Mouse (Mus musculus) embryonic facial prominence, embryonic 14.5 days (tissue): ENCODE results near the gene Galnt6. TPM values are rescaled to one million over a fixed set of nuclear protein-coding genes. Genes with fewer than 3 reads are reported as not detected.
A peak's percentile ranks its signal among the peaks of the same experiment; 100 is the strongest.

ENCODE experiments used
- ATAC-seq: fragments of 200-750 bp; cut with Nextera tagmentation; 2 replicates; pipeline ENCODE4 v1.8.0; 2017; ENCODE audit warnings: low read depth, moderate number of reproducible peaks, moderate TSS enrichment
- DNase-seq: peaks from one replicate; pipeline ENCODE4 v3.0.0-alpha.2; 2015; ENCODE audit warnings: low spot score
- H3K27ac ChIP-seq: fragments of 300-500 bp; sonication (generic); replicated peaks from 2 replicates; pipeline ENCODE4 v1.5.1; 2014; ENCODE audit warnings: low read depth, mild to moderate bottlenecking, low read length, moderate library complexity
- H3K27me3 ChIP-seq: fragments of 300-500 bp; sonication (generic); replicated peaks from 2 replicates; pipeline ENCODE4 v1.6.1; 2014; ENCODE audit warnings: low read length; ENCODE audit not compliant: control insufficient read depth, insufficient read depth
- H3K36me3 ChIP-seq: fragments of 300-500 bp; sonication (generic); 2 replicates; pipeline ENCODE4 v1.6.1; 2014; ENCODE audit warnings: low read length, mixed read lengths; ENCODE audit not compliant: control insufficient read depth, insufficient read depth
- H3K4me1 ChIP-seq: fragments of 300-500 bp; sonication (generic); 2 replicates; pipeline ENCODE4 v1.6.1; 2014; ENCODE audit warnings: antibody characterized with exemption, low read length; ENCODE audit not compliant: control insufficient read depth, insufficient read depth
- H3K4me2 ChIP-seq: fragments of 300-500 bp; sonication (generic); 2 replicates; pipeline ENCODE4 v1.6.1; 2014; ENCODE audit warnings: low read depth, mild to moderate bottlenecking, low read length, moderate library complexity, mixed read lengths
- H3K4me3 ChIP-seq: fragments of 300-500 bp; sonication (generic); 2 replicates; pipeline ENCODE4 v1.5.1; 2014; ENCODE audit warnings: low read depth, mild to moderate bottlenecking, low read length
- H3K9ac ChIP-seq: fragments of 300-500 bp; sonication (generic); 2 replicates; pipeline ENCODE4 v1.6.1; 2014; ENCODE audit warnings: low read depth, mild to moderate bottlenecking, low read length, moderate library complexity, mixed read lengths
- H3K9me3 ChIP-seq: fragments of 300-500 bp; sonication (generic); 2 replicates; pipeline ENCODE4 v1.6.1; 2016; ENCODE audit warnings: low read length; ENCODE audit not compliant: control insufficient read depth
- WGBS: fragments of 180-500 bp; shearing (Covaris S2); extraction: QIAGEN DNeasy Blood & Tissue Kit; methylation state at CpG from one replicate; pipeline ENCODE4 v1.1.7; 2014; 5-methylcytosine and 5-hydroxymethylcytosine counted together
- polyA plus RNA-seq: library from polyadenylated mRNA; unstranded; fragments of >200 nt; fragmentation: Nextera tagmentation; extraction: Ambion mirVana; gene quantifications from 2 replicates; pipeline ENCODE4 v1.2.1, GENCODE M21; 2014

The Galnt6 gene
- polyA plus RNA-seq, 1 experiment from 2014 or later: 2.1 TPM

DNA sequence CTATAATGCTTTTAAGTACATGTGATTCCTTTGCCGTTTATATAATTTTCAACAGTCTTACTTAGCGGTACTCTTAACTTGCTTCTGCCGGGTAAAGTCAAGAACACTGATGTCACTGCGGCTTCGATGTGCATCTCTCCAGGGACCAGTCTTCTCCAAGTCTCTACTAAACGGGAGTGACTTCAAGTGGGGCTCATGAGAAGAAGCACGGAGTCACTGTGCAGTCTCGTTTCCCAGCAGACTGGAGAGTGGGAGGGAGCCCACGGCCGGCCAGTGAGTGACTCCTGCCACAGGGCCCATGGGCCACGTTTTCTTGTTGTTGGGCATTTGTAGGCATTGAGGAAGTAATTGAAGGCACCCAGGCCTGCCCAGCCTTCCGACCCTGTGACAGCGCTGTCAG is 38.7 kb upstream of the Galnt6 start:
- Histone ChIP-seq H3K9ac (no peak overlapping the region), H3K4me1 (no peaks in the 10 kb centered on the region), H3K36me3 (no peaks in the 10 kb centered on the region), H3K4me3 (no peak overlapping the region), H3K4me2 (no peak overlapping the region), H3K9me3 (no peaks in the 10 kb centered on the region), H3K27ac (no peak overlapping the region), H3K27me3 (no peaks in the 10 kb centered on the region)
- ATAC-seq: no peak
- WGBS: 87% methylated on average over 13 of the region's 13 CpGs
- no peak for DNase-seq

DNA sequence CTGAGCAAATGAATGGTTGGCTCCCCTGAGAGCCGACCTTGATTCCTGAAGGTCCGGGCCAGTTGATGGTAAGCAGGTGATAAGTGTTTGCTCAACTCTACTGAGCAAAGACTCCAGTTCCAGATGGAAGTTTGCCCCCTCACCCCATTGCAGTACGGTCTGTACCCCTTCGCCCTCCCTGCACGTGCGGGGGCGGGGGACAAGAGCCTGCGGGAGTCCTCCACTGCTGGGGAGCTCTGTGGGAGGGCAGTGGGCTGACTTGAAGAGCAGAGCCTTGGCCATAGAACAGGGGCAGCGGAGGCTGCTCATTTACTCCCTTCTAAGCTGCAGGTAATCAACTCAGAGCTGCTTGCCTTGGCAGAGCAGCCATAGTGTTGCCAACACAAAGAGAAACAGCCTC is 37.6 kb upstream of the Galnt6 start:
- no peak overlapping the region for H3K27ac ChIP-seq
- H3K9me3 ChIP-seq: no peaks in the 10 kb centered on the region
- no peak for DNase-seq
- H3K4me2 ChIP-seq: no peak overlapping the region
- H3K4me3 ChIP-seq: no peak overlapping the region
- H3K27me3 ChIP-seq: no peaks in the 10 kb centered on the region
- peaks cover 2% of the 10 kb centered on the region; the same call in 1 of the 2 replicates for H3K4me1 ChIP-seq
- H3K36me3 ChIP-seq: no peaks in the 10 kb centered on the region
- 75% methylated on average over 9 of the region's 9 CpGs for WGBS
- no peak overlapping the region for H3K9ac ChIP-seq
- ATAC-seq: no peak

- ATAC-seq (no peak), DNase-seq (no peak)
- H3K9ac ChIP-seq: no peak overlapping the region
- WGBS: 80% methylated on average over 16 of the region's 16 CpGs
- H3K4me1 ChIP-seq: peaks cover 6% of the 10 kb centered on the region; the same call in 1 of the 2 replicates
- no peaks in the 10 kb centered on the region for H3K9me3 ChIP-seq
- no peak overlapping the region for H3K4me3 ChIP-seq
- H3K4me2 ChIP-seq: no peak overlapping the region
- H3K36me3 ChIP-seq: no peaks in the 10 kb centered on the region
- H3K27me3 ChIP-seq: no peaks in the 10 kb centered on the region
- H3K27ac ChIP-seq: no peak overlapping the region
Measured at GRCm38 (mm10) chr15:100764163-100764951, 35.2 kb upstream of the Galnt6 start.

DNA sequence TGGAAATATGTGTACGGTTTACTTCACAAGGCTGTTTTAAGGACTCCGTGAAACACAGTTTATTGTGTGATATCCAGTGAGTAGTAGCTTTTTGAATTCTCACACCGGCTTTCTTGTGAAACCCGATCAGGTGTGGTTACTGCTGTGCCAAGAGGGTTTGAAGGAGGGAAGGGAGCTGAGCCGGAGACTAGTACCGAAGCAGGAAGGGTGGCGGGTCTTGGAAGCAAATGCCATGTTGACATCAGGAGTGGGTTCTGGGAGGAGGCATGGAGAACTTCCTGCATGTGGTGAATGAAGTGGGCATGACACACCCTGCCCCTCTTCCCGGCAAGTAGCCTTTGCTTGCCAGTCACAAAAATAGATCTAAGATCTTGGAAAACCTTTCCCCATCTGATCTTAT is 33.5 kb upstream of the Galnt6 start:
- no peaks in the 10 kb centered on the region for H3K9me3 ChIP-seq
- 33% methylated on average over 8 of the region's 8 CpGs for WGBS
- no peaks in the 10 kb centered on the region for H3K36me3 ChIP-seq
- ATAC-seq: no peak
- no peak overlapping the region for H3K9ac ChIP-seq
- H3K27ac ChIP-seq: no peak overlapping the region
- H3K4me1 ChIP-seq: peaks cover 6% of the 10 kb centered on the region; the same call in 1 of the 2 replicates
- H3K4me3 ChIP-seq: peak overlapping the region; percentile 62
- peak overlapping the region; percentile 89 for H3K4me2 ChIP-seq
- no peaks in the 10 kb centered on the region for H3K27me3 ChIP-seq
- peak; percentile 6 for DNase-seq

DNA sequence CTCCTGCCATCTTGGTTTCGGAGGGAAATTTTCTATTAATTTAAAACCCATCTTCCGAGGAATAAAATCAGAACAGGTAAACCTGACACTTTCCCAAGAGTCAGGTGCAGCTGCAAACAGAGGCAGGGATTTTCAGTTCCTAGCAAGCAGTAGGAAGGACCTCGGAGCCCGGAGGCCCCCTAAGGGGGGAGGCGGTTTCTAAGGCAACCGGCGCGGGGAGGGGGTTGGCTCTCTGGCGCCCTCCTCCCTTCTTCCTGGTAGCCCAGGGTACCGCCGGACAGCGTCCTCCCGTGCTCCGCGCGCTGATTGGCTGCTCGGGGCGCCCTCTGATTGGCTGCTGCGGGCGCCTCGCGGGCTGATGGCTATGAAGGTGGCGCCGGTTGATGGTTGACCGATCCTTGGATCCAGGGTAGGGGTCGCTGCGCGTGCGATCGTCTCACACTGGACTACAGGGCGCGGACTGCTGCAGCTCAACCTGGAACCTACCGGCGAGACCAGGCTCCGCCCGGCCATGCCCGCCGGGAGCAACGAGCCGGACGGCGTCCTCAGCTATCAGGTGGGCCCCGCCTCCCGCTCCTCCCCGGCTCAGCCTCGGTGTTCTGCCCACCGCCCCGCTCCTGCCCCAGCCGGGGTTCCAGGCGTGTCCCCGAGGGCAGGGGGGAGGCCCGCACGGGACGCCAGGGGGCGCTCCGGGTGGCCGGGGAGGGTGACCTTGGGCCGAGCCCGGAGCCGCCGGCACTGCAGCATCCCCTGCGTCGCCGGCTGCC is 32.4 kb upstream of the Galnt6 start, which contains the start of gene Slc4a8:
Slc4a8 (plus strand) TSS at position 329 of the 767 bp plus-strand sequence.
- peak within 1 kb of the TSS; percentile 89 for H3K4me2 ChIP-seq
- ATAC-seq (peak; percentile 96), DNase-seq (peak; percentile 95)
- peaks cover 6% of the 10 kb centered on the region; the same call in 1 of the 2 replicates for H3K4me1 ChIP-seq
- H3K27ac ChIP-seq: peak within 1 kb of the TSS; percentile 58; the same call in 1 of the 2 replicates
- H3K4me3 ChIP-seq: peak within 1 kb of the TSS; percentile 62
- no peaks in the 10 kb centered on the region for H3K9me3 ChIP-seq
- peak within 1 kb of the TSS; percentile 66 for H3K9ac ChIP-seq
- no peaks in the 10 kb centered on the region for H3K36me3 ChIP-seq
- WGBS: under 1% methylated on average over 24 of the region's 64 CpGs
- H3K27me3 ChIP-seq: no peaks in the 10 kb centered on the region

DNA sequence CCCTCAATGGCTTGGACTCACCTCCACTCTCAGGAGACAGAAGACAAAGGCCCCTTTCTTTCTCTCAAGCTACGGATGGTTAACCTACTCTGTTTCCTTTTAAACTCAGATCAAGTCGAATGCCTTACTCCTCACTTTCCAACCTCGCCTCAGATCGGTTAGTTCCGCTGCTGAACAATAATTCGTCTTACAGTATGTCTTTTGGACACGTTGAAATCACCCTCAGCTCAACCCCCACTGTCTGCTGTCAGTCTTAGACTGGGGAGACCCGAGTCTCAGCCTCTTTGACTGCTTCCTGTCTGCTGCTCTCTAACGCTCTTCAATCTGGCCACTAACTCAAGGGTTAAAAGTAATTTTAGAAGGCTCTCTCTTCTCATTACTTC is 31.9 kb upstream of the Galnt6 start:
- Histone ChIP-seq H3K9me3 (no peaks in the 10 kb centered on the region), H3K27me3 (no peaks in the 10 kb centered on the region), H3K27ac (peak overlapping the region; percentile 58; the same call in 1 of the 2 replicates), H3K4me1 (peaks cover 6% of the 10 kb centered on the region; the same call in 1 of the 2 replicates), H3K4me3 (peak overlapping the region; percentile 62), H3K9ac (no peak overlapping the region), H3K36me3 (no peaks in the 10 kb centered on the region), H3K4me2 (peak overlapping the region; percentile 89)
- WGBS: 8% methylated on average over 9 of the region's 9 CpGs
- DNase-seq (peak; percentile 28), ATAC-seq (peak; percentile 16; the same call in 1 of the 2 replicates)

GRCm38 (mm10) chr15:100759286-100759685 is 30.1 kb upstream of the Galnt6 start:
- WGBS: 80% methylated on average over 10 of the region's 10 CpGs
- H3K36me3 ChIP-seq: no peaks in the 10 kb centered on the region
- H3K9me3 ChIP-seq: no peaks in the 10 kb centered on the region
- no peak for DNase-seq
- H3K4me3 ChIP-seq: no peak overlapping the region
- no peak overlapping the region for H3K4me2 ChIP-seq
- no peak overlapping the region for H3K9ac ChIP-seq
- H3K27ac ChIP-seq: no peak overlapping the region
- H3K4me1 ChIP-seq: peaks cover 6% of the 10 kb centered on the region; the same call in 1 of the 2 replicates
- ATAC-seq: no peak
- H3K27me3 ChIP-seq: no peaks in the 10 kb centered on the region

GRCm38 (mm10) chr15:100757527-100757978 is 28.4 kb upstream of the Galnt6 start:
- no peak overlapping the region for H3K4me3 ChIP-seq

More at GRCm38 (mm10) chr15:100757527-100757978, 28.4 kb upstream of the Galnt6 start:
- Histone ChIP-seq H3K9ac (no peak overlapping the region), H3K4me2 (no peak overlapping the region), H3K9me3 (no peaks in the 10 kb centered on the region), H3K27ac (no peak overlapping the region), H3K4me1 (peaks cover 5% of the 10 kb centered on the region; the same call in 1 of the 2 replicates), H3K36me3 (no peaks in the 10 kb centered on the region), H3K27me3 (no peaks in the 10 kb centered on the region)
- DNase-seq (peak; percentile 70), ATAC-seq (no peak)
- 2% methylated on average over 7 of the region's 7 CpGs for WGBS
